Mouse (Mus musculus): ENCODE results near the gene Srsf10. TPM values are rescaled to one million over a fixed set of nuclear protein-coding genes. Genes with fewer than 3 reads are reported as not detected.

Srsf10 gene
- total RNA-seq (2017): 292 and 303 TPM in 2 replicates

DNA sequence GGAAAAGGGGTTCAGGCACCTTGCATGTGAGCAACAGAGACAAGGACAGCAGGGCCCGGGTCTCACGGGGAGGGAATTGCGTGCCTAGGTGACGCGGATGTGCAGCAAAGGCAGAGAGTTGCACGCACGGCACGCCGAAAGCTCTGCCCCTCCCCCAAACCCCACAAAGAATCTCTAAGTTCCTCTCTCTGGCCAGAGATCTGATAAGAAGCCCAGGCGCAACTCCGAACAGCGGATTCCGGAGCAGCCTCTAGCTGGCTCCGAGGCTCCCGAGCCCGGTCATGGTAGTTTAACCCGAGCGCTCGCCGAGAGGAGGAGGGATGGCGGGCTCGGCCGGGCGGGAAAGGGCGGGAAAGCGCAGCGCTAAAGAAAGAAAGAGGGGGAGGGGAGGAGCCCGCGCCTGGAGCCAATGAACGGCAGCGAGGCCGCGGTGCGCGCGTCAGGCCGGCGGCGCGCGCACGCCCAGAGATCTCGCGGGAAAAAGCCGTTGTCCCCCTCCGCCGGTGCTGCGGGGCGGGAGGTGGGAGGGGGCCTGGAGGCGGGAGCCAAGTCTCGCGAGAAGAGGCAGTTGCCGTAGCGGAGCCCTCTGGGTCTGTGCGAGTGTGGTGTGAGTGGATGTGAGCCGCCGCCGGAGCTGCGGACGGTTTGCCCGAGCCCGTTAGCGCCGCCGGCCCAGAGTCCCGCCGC lies at the start of gene Srsf10:
Gene Srsf10, plus strand, starts transcription at position 212 of the 687 bp plus-strand sequence.
- ATAC-seq (replicated peaks; ENCODE audit: low read depth, poor library complexity, severe bottlenecking): peak; percentile 78

DNA sequence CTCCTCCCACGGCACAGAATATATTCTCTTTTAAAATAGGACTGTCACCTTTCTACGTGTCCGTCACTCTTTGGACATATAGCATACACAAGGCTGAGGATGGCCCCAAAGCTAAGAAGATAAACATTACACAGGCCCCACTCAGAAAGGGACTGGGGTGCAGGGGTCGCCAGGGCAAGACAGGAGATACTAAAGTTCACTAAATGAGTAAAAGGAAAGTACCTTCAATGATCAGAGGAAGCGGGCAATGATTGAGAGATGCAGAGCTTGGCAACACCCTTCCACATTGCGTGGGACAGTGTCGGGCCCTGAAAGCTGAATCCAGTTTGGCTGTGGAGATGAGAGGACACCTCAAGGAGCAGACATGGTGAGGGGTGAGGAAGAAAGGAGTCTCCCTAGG lies 40.7 kb upstream of the Srsf10 start:
- no peak for ATAC-seq (replicated peaks; ENCODE audit: low read depth, poor library complexity, severe bottlenecking)

DNA sequence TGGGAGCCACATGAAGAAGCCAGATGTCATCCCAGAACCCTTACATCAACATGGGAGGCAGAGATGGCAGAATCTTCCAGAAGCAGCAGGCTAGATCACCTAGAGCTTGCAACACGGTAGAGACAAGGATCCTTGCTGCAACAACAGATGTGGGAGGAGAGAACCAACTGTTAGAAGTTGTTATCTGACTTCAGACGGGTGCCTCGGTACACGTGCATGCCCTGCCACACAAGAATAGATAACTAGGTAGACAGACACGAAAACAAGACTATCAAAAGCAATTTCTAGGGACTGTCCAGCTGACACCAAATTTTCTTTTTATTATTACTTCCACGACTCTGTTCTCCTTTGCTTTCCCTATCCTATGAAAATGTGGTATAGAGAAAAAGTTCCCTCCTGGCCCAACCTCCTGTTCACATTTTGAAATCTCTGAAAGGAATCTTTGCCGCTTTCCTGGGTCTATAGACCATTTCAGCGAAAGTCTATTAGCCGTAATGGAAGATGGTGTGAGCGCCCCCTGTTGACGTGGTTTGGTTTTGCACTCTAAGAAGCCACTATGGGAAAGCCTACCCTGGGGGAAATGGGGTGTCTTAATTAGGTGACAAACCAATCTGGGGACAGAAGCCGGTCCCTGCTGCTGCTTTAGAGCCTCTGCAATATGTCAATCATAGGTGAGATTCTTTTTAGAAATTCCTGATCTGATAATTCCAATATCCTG lies 38.5 kb upstream of the Srsf10 start:
- peak; percentile 68 for ATAC-seq (replicated peaks; ENCODE audit: low read depth, poor library complexity, severe bottlenecking)

DNA sequence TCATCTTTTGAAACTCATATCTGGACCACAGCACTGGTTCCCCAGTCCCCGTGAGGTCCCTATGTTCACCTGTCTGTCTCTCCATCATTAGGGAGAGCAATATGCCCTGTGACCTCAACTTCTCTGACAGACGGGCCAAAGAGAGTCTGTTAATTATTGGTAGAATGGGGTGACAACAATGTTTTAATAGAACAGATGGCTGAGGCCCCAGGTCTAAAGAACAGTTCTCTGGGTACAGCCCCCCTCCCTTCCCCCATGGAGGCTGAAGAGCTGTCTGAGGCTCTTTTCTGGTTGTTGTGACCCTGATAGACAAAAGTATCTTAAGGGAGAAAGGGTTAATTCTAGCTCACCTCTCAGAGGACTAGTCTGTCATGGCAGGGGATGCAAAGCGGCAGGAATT lies 37.2 kb upstream of the Srsf10 start:
- ATAC-seq (replicated peaks; ENCODE audit: low read depth, poor library complexity, severe bottlenecking): no peak

DNA sequence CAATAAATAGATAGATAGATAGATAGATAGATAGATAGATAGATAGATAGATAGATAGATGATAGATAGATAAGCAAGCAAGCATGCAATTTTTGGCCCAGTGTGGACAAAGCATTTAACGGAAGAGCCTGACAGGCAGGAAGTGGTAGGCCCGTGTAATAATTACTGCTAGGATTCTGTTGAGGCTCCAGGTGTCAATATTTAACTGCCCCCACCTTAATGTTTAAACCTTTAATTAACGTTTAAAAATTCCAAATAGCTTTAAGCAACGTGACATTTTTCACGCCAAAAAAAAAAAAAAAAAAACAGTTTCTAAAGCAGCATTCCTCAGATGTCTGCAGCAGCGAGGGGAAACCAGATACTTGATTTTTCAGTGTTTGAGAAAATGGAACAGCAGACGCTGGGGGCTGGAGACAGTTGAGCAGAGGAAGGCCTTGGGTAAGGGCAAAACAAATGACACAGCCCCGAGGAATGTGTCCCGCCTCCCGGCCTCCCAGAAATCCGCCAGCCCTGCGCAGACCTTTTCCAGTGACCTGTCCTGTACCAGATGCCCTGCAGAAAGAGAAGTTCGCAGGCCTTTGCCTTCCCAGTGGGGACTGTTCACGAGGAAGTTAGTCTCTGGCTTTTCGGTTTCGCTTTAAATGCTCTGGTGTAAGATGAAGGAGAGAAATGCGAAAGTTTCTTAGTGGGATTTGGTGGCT lies 35.6 kb upstream of the Srsf10 start:
- 0 out of 2 replicates have a peak, but pooled peaks have one; percentile 31 for ATAC-seq (replicated peaks; ENCODE audit: low read depth, poor library complexity, severe bottlenecking)

DNA sequence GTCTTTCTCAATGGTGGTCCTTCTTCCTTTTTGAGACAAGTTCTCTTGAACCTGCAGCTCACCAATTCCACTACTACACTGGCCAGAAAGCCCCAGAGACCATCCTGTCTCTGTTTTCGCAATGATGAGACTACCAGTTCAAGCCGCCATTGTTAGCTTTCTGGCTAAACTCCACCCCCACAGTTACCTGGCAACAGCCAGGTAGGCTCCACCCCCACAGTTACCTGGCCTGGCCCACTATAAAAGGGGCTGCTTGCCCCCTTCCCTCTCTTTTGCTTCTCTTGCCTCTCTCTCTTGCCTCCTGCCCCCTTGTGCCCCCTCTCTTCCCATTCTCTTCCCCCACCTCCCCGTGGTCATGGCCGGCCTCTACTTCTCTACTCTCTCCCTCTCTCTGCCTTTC lies 33.8 kb upstream of the Srsf10 start:
- ATAC-seq (replicated peaks; ENCODE audit: low read depth, poor library complexity, severe bottlenecking): no peak

DNA sequence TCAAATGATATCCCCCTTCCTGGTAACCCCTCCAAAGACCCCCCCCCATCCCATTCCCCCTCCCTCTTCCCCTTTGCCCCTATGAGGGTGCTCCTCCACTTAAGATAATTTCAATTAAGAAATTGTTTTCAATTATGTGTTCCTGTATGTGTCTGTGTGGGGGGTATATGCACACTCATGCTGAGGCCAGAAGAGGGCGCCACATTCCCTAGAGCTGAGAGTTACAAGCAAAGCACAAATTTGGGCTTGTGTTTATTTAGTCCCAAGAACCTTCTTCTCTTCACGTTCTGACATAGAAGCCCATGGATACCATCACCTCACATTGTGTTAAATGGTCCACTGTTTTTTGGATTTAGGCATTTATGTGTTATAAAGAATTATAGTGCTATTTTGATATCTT lies 32.2 kb upstream of the Srsf10 start:
- ATAC-seq (replicated peaks; ENCODE audit: low read depth, poor library complexity, severe bottlenecking): no peak

DNA sequence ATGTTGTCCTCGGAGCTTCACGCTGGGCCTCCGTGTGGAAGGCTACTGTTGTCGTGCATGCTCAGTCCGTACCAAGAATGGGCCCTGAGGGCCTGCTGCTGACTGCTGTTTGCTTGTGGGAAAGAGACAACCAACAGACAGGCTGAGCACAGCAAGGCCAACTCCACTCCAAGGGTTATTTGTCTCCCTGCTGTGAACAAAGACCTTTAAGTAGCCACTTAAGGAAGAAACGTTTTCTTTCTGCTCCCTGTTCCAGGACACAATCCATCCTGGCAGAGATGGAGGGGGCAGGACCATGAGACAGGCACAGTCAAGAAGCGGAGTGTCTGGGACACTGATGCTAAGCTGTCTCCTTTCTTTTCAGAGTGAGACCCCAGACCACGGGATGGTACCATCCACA lies 31.3 kb upstream of the Srsf10 start:
- no peak for ATAC-seq (replicated peaks; ENCODE audit: low read depth, poor library complexity, severe bottlenecking)

DNA sequence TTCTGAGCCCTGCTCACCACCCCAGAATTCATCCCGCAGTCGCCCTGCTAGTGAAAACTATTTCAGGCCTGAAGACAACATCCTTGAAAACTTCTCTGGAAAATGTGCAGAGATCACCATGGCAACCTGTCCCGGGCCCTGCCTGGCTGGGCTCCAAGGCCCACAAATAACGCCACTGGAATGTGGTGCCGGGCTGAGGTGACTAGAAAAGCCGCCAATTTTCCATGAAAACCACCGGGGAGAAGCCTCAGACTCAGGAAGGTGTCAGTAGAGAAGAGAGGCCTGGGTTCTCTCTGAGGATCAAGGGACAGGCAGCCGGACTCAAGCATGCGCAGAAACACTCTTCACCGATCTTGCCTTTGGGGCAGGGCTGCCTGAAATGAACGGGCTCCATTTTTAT lies 27.1 kb upstream of the Srsf10 start:
- ATAC-seq (replicated peaks; ENCODE audit: low read depth, poor library complexity, severe bottlenecking): no peak

DNA sequence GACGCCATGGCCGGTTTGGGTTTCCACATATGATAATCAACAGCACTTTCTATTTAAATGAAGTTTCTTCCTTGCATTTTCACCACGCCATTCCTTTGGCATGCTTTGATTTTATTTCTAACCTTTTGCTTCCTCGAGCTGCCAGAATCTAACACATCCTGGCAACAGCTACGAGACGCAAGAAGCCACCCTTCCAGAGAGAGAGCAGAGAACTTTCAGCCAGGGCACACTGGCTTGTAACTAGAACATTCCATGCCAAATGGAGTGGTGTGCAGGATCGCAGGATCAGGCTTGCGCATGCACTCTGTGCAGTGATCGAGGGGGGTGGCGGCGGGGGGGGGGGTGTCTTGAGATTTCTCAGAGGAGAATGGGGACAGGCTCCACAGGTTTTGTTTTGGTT lies 23.5 kb upstream of the Srsf10 start:
- ATAC-seq (replicated peaks; ENCODE audit: low read depth, poor library complexity, severe bottlenecking): no peak

DNA sequence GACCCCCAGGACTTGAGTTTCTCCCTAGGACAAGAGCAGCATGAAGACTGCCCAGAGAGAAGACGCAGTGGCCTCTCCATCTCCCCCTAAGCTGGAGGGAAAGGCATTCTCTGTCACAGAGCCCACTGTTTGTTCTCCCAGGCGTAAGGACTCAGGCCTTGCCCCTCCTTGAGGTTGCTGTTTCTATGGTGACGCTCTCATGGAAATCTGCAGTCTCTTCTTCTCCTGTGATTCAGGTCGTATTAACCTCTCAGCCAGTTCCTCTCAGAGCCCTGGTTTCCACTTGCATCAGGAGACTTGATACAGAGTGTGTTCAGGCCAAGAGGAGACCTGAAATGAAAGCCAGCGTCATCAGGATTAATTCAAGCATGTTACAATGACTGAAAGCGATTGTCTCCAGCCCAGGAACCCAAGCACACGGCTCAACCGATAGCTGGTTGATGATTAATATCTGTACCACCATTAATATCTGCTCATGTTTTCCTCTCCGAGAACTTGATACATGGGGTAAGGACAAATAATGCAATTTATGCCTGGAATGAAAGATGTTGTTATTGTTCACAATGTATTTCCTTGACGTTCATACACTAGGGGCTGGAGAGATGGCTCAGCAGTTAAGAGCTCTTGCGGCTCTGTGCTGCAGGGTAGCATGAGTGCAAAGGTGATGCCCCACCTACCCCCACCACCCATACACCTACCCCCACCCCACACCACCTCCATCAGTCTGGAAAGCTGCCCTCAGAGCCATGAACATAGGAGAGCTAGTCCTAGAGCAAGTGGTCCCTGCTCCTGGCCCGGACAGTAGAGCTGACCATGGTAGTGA lies 22.0 kb upstream of the Srsf10 start:
- no peak for ATAC-seq (replicated peaks; ENCODE audit: low read depth, poor library complexity, severe bottlenecking)

DNA sequence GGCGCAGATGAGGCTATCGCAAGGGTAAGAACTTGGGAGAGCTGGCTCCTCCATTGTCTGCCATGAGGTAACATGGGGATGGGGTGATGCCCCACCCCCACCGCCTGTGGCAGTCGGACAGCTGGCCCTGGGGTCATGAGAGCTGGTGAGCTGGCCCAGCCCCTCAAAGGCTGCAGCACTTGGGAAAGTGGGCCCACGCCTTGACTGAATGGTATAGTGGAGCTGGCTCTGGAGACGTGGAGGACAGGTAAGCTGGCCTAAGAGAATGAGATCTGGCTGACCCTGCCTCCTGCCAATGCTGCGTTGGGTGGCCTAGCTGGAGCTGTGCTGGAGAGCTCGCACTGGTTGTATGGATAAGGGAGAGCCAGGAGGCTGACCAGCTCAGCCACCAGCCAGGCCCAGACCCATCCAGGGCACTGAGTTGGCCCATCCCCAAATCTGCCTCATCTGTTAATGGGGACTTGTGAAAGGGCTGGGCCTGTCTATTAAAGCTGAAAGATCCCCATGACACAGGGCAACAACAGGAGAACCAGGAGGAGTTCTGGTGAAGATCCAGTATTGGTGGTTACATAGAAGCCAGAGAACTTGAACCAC lies 21.3 kb upstream of the Srsf10 start:
- no peak for ATAC-seq (replicated peaks; ENCODE audit: low read depth, poor library complexity, severe bottlenecking)

DNA sequence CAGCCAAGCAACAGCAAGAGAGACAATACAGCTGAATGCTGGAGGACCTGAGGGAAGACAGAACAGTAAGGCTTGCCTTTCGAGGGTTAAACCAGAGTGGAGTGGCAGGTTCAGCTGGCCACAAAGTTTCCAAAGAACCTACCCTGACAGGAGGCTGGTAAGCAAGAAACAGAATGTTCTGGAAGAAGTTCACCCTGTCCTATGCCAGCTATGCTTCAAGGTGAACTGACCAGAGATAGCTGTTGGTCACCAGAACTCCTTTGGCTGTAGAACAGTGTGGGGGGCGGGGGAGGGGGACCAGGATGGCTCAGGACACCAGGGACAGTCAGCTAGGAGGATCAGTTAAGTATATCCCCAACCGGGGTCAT lies 16.6 kb upstream of the Srsf10 start:
- no peak for ATAC-seq (replicated peaks; ENCODE audit: low read depth, poor library complexity, severe bottlenecking)

DNA sequence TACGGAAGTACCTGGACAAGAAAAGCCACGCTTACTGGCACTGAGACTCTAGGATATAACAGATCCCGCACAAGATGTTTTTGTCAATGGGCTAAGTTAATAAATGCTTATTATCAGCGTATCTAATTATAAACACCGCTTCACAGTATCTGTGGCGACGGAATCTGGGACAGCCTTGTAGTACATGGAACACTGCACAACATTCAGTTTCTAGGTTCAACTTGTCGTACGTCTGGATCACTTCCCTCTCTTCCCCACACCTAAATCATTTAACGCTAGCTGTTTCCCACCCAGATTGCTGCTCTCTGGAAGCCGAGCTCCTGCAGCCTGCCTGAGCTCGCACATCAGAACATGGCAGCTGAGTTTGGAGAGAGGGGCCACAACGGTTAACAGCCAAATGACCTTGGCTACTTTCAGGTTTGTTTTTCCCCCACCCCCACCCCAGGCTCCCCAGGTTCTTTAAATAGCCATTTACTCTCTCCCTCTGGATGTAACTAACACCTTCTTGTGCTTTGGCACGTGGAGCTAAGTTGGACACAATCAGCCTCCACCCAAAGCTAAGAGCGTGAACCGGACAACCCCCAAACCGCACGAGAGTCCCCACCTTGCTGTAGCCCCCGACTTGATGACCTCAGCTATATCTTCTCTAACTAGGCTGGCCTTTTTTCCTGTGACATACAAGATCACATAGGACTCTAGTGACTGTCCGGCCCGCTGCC lies 16.1 kb upstream of the Srsf10 start:
- ATAC-seq (replicated peaks; ENCODE audit: low read depth, poor library complexity, severe bottlenecking): no peak

DNA sequence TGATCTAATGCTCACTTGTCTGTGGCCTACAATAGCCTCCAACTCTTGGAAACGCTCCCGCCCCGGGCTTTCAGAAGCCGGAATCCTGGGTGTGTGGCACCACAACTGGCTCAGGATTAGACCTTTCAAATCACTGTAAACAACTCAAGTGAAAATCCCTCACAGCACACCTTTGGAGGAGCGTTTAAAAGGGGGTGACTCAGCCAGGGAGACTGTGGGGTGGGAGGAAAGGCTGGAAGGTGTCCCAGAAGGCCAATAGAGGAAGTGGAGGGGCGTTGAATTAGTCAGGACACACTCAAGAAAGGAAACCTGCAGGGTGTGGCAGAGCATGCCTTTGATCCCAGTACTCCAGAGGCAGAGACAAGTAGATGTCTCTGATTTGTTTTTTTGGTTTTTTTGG lies 11.1 kb upstream of the Srsf10 start:
- ATAC-seq (replicated peaks; ENCODE audit: low read depth, poor library complexity, severe bottlenecking): no peak

DNA sequence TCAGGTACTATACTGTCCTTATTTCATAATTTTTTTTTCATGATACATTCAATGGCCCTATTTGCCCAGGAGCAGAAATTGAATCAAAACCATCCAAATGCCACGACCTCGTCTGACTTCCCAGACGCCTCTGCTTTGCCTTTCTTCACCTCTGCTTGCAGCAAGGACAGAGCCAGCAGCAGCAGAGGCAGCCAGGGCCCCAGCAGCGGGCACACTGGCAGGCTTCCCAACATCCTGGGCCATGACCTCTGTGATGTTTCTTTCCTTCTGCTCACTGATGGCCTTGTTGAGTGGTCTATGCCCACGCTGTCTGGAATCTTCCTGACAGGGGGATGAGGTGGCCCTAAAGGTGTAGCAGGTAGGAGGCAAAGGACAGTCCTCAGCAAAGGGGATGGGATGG lies 8.0 kb upstream of the Srsf10 start:
- no peak for ATAC-seq (replicated peaks; ENCODE audit: low read depth, poor library complexity, severe bottlenecking)

DNA sequence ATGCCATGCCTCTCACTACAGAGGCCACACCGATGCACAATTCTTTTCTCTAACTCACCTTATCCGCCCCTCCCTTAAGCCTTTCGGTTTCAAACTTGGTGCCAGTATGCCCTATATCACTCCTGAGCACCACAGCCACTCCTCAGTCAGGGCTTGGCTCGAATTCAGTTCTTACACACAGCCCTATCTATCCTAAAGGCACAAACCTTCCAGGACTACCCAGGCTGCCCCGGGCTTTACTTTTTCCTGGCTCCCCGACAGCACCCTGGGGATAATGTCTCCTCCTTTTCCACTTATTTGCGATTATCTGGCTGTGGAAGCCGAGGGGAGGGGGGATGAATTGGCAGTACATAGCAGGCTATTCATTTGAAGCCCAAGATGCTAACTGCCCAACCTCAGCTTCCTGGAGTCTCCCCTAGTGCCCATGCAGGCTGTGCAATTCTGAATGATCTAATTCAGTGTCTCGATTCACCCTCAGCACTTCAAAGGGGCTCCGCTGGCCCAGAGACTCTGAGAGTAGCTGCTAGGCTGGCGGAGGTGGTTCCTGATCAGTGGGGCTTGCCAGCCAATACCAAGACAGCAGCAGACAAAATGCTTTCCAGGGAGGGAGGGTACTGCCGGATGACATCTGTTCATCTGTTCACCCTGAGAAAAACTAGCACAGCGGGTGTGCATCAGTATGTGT lies 5.0 kb upstream of the Srsf10 start:
- ATAC-seq (replicated peaks; ENCODE audit: low read depth, poor library complexity, severe bottlenecking): no peak

DNA sequence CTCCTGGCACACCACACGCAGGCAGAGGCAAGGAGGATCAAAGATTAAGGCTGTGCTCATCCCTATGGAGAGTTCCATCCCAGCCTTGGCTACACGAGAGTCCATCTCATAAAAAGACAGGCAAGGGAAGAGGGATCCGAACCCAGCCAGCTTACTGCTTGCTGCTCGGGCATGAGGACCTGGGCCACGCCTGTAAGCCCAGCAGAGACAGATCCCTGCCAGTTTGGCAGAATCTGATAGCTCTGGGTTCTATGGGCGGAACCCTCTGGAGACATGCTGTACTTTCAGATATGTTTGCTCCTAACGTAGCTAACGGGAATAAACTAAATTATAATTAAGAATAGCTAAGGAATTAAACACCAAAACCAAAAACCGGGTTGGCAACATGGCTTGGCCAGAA lies 3.6 kb upstream of the Srsf10 start:
- ATAC-seq (replicated peaks; ENCODE audit: low read depth, poor library complexity, severe bottlenecking): no peak

DNA sequence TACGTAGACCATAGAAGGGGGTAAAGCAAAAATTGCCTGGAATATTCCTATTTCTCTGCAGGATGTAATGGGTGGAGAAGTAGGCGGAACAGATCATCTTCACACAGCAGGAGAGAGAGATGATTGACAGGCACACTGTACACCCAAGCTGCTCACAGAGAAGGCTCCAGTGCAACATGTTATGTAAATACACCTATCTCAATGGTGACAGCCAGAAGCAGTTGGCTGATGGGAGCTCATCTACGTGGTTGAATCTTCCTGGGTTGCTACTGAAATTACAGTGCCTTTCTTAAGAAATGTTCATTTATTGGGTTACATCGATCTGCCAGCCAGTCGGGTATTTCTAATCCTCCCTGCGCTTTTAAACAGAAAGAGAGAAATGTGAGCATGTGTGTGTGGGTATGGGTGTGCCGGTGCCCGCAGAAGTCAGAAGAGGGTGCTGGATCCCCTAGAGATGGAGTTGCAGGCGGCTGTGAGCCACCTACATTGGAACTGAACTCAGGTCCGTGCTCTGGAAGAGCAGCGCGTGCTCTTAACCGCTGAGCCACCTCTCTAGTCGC lies 1.5 kb upstream of the Srsf10 start:
- no peak for ATAC-seq (replicated peaks; ENCODE audit: low read depth, poor library complexity, severe bottlenecking)

Data from common myeloid progenitor, adult 5-6 weeks (primary cell).